Mouse (Mus musculus) adrenal gland, postnatal 36 days (tissue): Measurements from ENCODE around the gene Cd7. TPM values are rescaled to one million over a fixed set of nuclear protein-coding genes. Genes with fewer than 3 reads are reported as not detected.
"Not testable (repeated sequence)": the region's sequence is repeated elsewhere in the genome, so short reads cannot be mapped to it uniquely, and the experiment has no call there.

ENCODE experiments used
- DNase-seq, 2 experiments: peaks; one replicate each; pipeline ENCODE4 v3.0.0; 2021; ENCODE audit warnings: mixed read lengths in 1 of 2
- long read RNA-seq, 2 experiments: library from polyadenylated mRNA; stranded (forward); transcript quantifications; one replicate each; pipeline ENCODE4 v2.0.0; 2021; ENCODE audit warnings: borderline sequencing depth in 2 of 2
- total RNA-seq, 2 experiments: library from RNA; stranded (reverse); gene quantifications; 2 replicates each; pipeline ENCODE4 v1.2.3; 2021

Gene Cd7
- under 1 TPM; 0.30 to 0.53 TPM for total RNA-seq
- long read RNA-seq, experiment 1, partial matches to known transcripts = 0 of 1 reads
- long read RNA-seq, experiment 1, other reads (novel, unspliced or antisense) = 0 of 1 reads
- long read RNA-seq, experiment 2 = 0 reads

- DNase-seq = no peak
Observed at GRCm38 (mm10) chr11:121039302-121039701, at the start of gene Cd7. Gene Cd7, minus strand, starts transcription at chr11:121039418.

GRCm38 (mm10) chr11:121088997-121089396, 49.8 kb upstream of the Cd7 start:
- no peak for DNase-seq

- no peak for DNase-seq
Observed at GRCm38 (mm10) chr11:121086296-121086695, 47.1 kb upstream of the Cd7 start.

GRCm38 (mm10) chr11:121085181-121085580, 46.0 kb upstream of the Cd7 start:
- no peak for DNase-seq

GRCm38 (mm10) chr11:121082857-121083500, 43.8 kb upstream of the Cd7 start:
- DNase-seq = no peak

- DNase-seq = no peak
Observed at GRCm38 (mm10) chr11:121082250-121082649, 43.0 kb upstream of the Cd7 start.

GRCm38 (mm10) chr11:121081120-121081519, 41.9 kb upstream of the Cd7 start, which contains the start of gene Sectm1a:
Gene Sectm1a, minus strand, starts transcription at chr11:121081220.
- no peak for DNase-seq

- DNase-seq = no peak
Observed at GRCm38 (mm10) chr11:121080330-121080729, 41.1 kb upstream of the Cd7 start.

GRCm38 (mm10) chr11:121075655-121076054, 36.4 kb upstream of the Cd7 start:
- DNase-seq = no peak

GRCm38 (mm10) chr11:121069662-121070061, 30.4 kb upstream of the Cd7 start:
- DNase-seq = not testable (repeated sequence)

GRCm38 (mm10) chr11:121067895-121068294, 28.7 kb upstream of the Cd7 start:
- DNase-seq = no peak

- peak; percentile 18 to 43 for DNase-seq
Observed at GRCm38 (mm10) chr11:121064197-121064596, 25.0 kb upstream of the Cd7 start.

GRCm38 (mm10) chr11:121063379-121063778, 24.2 kb upstream of the Cd7 start, which contains the start of gene Sectm1b:
Gene Sectm1b, minus strand, starts transcription at chr11:121063569.
- DNase-seq = no peak

- DNase-seq = no peak
Observed at GRCm38 (mm10) chr11:121061615-121062014, 22.4 kb upstream of the Cd7 start.

- DNase-seq = not testable (repeated sequence)
Observed at GRCm38 (mm10) chr11:121060401-121061067, 21.3 kb upstream of the Cd7 start.

- DNase-seq = no peak
Observed at GRCm38 (mm10) chr11:121059471-121059870, 20.3 kb upstream of the Cd7 start.

- DNase-seq = no peak
Observed at GRCm38 (mm10) chr11:121058956-121059355, 19.7 kb upstream of the Cd7 start.

- DNase-seq = no peak
Observed at GRCm38 (mm10) chr11:121058122-121058521, 18.9 kb upstream of the Cd7 start.

- no peak for DNase-seq
Observed at GRCm38 (mm10) chr11:121056536-121057236, 17.5 kb upstream of the Cd7 start.

- DNase-seq = peak; percentile 72 to 84
Observed at GRCm38 (mm10) chr11:121053536-121053935, 14.3 kb upstream of the Cd7 start.

- no peak for DNase-seq
Observed at GRCm38 (mm10) chr11:121052387-121052786, 13.2 kb upstream of the Cd7 start.

GRCm38 (mm10) chr11:121051793-121052192, 12.6 kb upstream of the Cd7 start:
- no peak for DNase-seq

GRCm38 (mm10) chr11:121049840-121050239, 10.6 kb upstream of the Cd7 start:
- DNase-seq = no peak
